Comparison of ENCODE assay signal across 8 mouse cellular contexts in the genomic region with DNA sequence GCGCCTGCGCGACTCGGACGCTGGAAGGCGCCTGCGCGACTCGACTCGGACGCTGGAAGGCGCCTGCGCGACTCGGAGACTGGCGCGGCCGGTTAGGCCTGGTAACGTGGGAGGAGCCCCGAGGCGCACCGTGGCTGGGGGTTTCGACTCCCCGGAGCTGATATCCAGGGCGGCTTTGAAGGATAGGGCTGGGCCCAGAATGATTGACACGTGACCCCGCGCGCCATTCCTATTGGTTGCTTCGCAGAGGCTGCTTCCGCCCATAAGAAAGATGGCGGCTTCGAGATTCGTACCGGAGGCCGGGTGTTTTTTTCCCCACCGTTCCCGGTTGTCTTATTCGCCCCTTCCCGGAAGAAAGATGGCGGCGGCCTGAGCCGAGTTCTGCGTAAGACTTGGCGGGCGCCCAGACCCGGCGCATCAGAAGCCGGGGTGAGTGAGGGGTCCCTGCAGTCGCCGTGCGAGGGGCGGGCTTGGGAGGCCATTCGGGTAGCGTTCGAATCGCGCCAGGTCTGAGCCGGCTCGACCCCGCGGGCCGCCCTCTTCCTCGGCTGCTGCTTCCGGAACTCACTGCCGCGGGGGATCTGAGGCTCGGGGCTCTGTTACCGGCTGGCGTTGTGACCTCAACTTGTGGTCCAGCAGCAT. TPM values are rescaled to one million over a fixed set of nuclear protein-coding genes. Genes with fewer than 3 reads are reported as not detected.
DNase-seq lines count a peak whose midpoint lies in the region; ATAC-seq and TF ChIP-seq lines count a peak whose summit lies in the region.

No protein-coding gene starts in this region.

- peak overlapping the region; percentile 69 for H3K9ac ChIP-seq in intestine, postnatal 0 days (ENCODE audit: low read depth, low read length)
- H3K9ac ChIP-seq in midbrain, embryonic 11.5 days (ENCODE audit: low read length), result peak overlapping the region; percentile 90

- no peaks in the 10 kb centered on the region for H3K27me3 ChIP-seq in intestine, postnatal 0 days (replicated peaks; ENCODE audit: control insufficient read depth, insufficient read depth, low read length)
- H3K27me3 ChIP-seq in midbrain, embryonic 11.5 days (ENCODE audit: control insufficient read depth, insufficient read depth, low read length), result no peaks in the 10 kb centered on the region
- no peaks in the 10 kb centered on the region for H3K27me3 ChIP-seq in spleen, adult 2 months (ENCODE audit: control insufficient read depth, insufficient read depth, low read length)

- no peaks in the 10 kb centered on the region for H3K9me3 ChIP-seq in intestine, postnatal 0 days (ENCODE audit: control insufficient read depth)
- H3K9me3 ChIP-seq in midbrain, embryonic 11.5 days (ENCODE audit: control insufficient read depth, low read length), result no peaks in the 10 kb centered on the region

- peak; percentile 97 for DNase-seq in ovary, postnatal 14 days (ENCODE audit: low spot score)
- DNase-seq in ovary, postnatal 36 days (ENCODE audit: low spot score), result no peak
- peak; percentile 95 for DNase-seq in embryo, embryonic 9.5 days (ENCODE audit: extremely low spot score)
- DNase-seq in left cerebral cortex, postnatal 4 days, result peak; percentile 95
- DNase-seq in midbrain, embryonic 11.5 days (ENCODE audit: low spot score, missing footprints), result peak; percentile 100
- peak; percentile 89 for DNase-seq in spleen, adult 2 months (ENCODE audit: low read depth in 1 of 2, low spot score in 2 of 2)

- TF ChIP-seq CTCF in intestine, postnatal 0 days (IDR thresholded peaks at IDR 0.05; ENCODE audit: low read depth), result no peak
- TF ChIP-seq CTCF in spleen, adult 2 months (IDR thresholded peaks at IDR 0.05; ENCODE audit: extremely low read depth, insufficient read depth, insufficient read length, insufficient replicate concordance), result no peak

- H3K27ac ChIP-seq in intestine, postnatal 0 days (ENCODE audit: low read depth, low read length), result peak overlapping the region; percentile 90
- peak overlapping the region; percentile 83 for H3K27ac ChIP-seq in midbrain, embryonic 11.5 days (ENCODE audit: low read depth, low read length)
- H3K27ac ChIP-seq in spleen, adult 2 months (ENCODE audit: insufficient read depth, low read length), result peak overlapping the region; percentile 98

- TF ChIP-seq POLR2A in spleen, adult 2 months (IDR thresholded peaks at IDR 0.05; ENCODE audit: low read depth, low read length), result 0 out of 2 replicates have a peak, but pooled peaks have one; percentile 33

- peak; percentile 57 for ATAC-seq in granulocyte monocyte progenitor cell, adult 5-6 weeks (replicated peaks; ENCODE audit: poor library complexity, severe bottlenecking)
- ATAC-seq in intestine, postnatal 0 days, result peak; percentile 77
- ATAC-seq in midbrain, embryonic 11.5 days (ENCODE audit: low FRiP score), result peak; percentile 87

- intact Hi-C loops in left cerebral cortex, postnatal 4 days (cut with DNase I), result no loop called here

- peak overlapping the region; percentile 98 for H3K4me2 ChIP-seq in intestine, postnatal 0 days (replicated peaks; ENCODE audit: low read depth)
- peak overlapping the region; percentile 74 for H3K4me2 ChIP-seq in midbrain, embryonic 11.5 days

- peak overlapping the region; percentile 90 for H3K4me3 ChIP-seq in intestine, postnatal 0 days (ENCODE audit: low read depth, low read length)
- H3K4me3 ChIP-seq in midbrain, embryonic 11.5 days (ENCODE audit: low read depth, low read length), result peak overlapping the region; percentile 90
- H3K4me3 ChIP-seq in spleen, adult 2 months (ENCODE audit: extremely low read depth, insufficient read depth, insufficient read length), result peak overlapping the region; percentile 95

- H3K36me3 ChIP-seq in intestine, postnatal 0 days (ENCODE audit: control insufficient read depth, insufficient read depth), result peaks cover 21% of the 10 kb centered on the region
- peaks cover 6% of the 10 kb centered on the region for H3K36me3 ChIP-seq in midbrain, embryonic 11.5 days (ENCODE audit: control insufficient read depth, insufficient read depth, low read length)
- peaks cover 11% of the 10 kb centered on the region for H3K36me3 ChIP-seq in spleen, adult 2 months (ENCODE audit: control insufficient read depth, insufficient read depth, low read length)

- under 1% methylated on average over 70 of the region's 70 CpGs for WGBS in intestine, postnatal 0 days
- under 1% methylated on average over 70 of the region's 70 CpGs for WGBS in midbrain, embryonic 11.5 days
- under 1% methylated on average over 70 of the region's 70 CpGs for WGBS in spleen, adult 2 months

- H3K4me1 ChIP-seq in intestine, postnatal 0 days (replicated peaks; ENCODE audit: control insufficient read depth, insufficient read depth, low read length), result no peaks in the 10 kb centered on the region
- H3K4me1 ChIP-seq in midbrain, embryonic 11.5 days (ENCODE audit: control insufficient read depth, insufficient read depth, low read length), result peaks cover 22% of the 10 kb centered on the region
- peaks cover 15% of the 10 kb centered on the region for H3K4me1 ChIP-seq in spleen, adult 2 months (ENCODE audit: control insufficient read depth, insufficient read depth, insufficient read length)

RNA-seq across cellular contexts. Expression of a gene that starts 0.4 kb away (rescaled TPM):
- 62.0 and 73.4 TPM in 2 replicates for total RNA-seq in granulocyte monocyte progenitor cell, adult 5-6 weeks (2014; fragmentation: Nextera tagmentation)
- 174 and 182 TPM in 2 replicates for total RNA-seq in granulocyte monocyte progenitor cell, adult 5-6 weeks (2017)
- 219 and 222 TPM in 2 replicates for polyA plus RNA-seq in intestine, postnatal 0 days (2015; fragmentation: Nextera tagmentation; extraction: Ambion mirVana)
- 100 to 1,000 TPM; 111 to 112 TPM for total RNA-seq in left cerebral cortex, postnatal 4 days (2021)
- polyA plus RNA-seq in midbrain, embryonic 11.5 days (2014; fragmentation: Nextera tagmentation; extraction: Ambion mirVana), result 130 and 136 TPM in 2 replicates
- polyA plus RNA-seq in spleen, adult 2 months (2012; rRNA removed), result 33.5 and 35.7 TPM in 2 replicates

RNA-seq across cellular contexts. Expression of a gene that starts 0.6 kb away (rescaled TPM):
- 6.4 and 6.6 TPM in 2 replicates for total RNA-seq in granulocyte monocyte progenitor cell, adult 5-6 weeks (2014; fragmentation: Nextera tagmentation)
- 10.3 and 10.7 TPM in 2 replicates for total RNA-seq in granulocyte monocyte progenitor cell, adult 5-6 weeks (2017)
- polyA plus RNA-seq in intestine, postnatal 0 days (2015; fragmentation: Nextera tagmentation; extraction: Ambion mirVana), result 5.8 and 6.0 TPM in 2 replicates
- total RNA-seq in left cerebral cortex, postnatal 4 days (2021), result 10 to 100 TPM; 12.9 to 13.7 TPM
- 17.2 and 18.8 TPM in 2 replicates for polyA plus RNA-seq in midbrain, embryonic 11.5 days (2014; fragmentation: Nextera tagmentation; extraction: Ambion mirVana)
- polyA plus RNA-seq in spleen, adult 2 months (2012; rRNA removed), result 4.9 and 7.6 TPM in 2 replicates

RNA-seq across cellular contexts. Expression of a gene that starts 20.6 kb away (rescaled TPM):
- total RNA-seq in granulocyte monocyte progenitor cell, adult 5-6 weeks (2014; fragmentation: Nextera tagmentation), result 2.2 TPM in 1 of 2 replicates, not detected in the other
- total RNA-seq in granulocyte monocyte progenitor cell, adult 5-6 weeks (2017), result 1.1 TPM in 1 of 2 replicates, not detected in the other
- polyA plus RNA-seq in intestine, postnatal 0 days (2015; fragmentation: Nextera tagmentation; extraction: Ambion mirVana), result 0.14 and 0.35 TPM in 2 replicates
- 1 to 10 TPM; 1.3 to 1.5 TPM for total RNA-seq in left cerebral cortex, postnatal 4 days (2021)
- polyA plus RNA-seq in midbrain, embryonic 11.5 days (2014; fragmentation: Nextera tagmentation; extraction: Ambion mirVana), result 0.41 and 1.1 TPM in 2 replicates
- polyA plus RNA-seq in spleen, adult 2 months (2012; rRNA removed), result 20.7 and 34.3 TPM in 2 replicates

RNA-seq across cellular contexts. Expression of a gene that starts 30.9 kb away (rescaled TPM):
- total RNA-seq in granulocyte monocyte progenitor cell, adult 5-6 weeks (2014; fragmentation: Nextera tagmentation), result 15.4 and 32.2 TPM in 2 replicates
- 10.6 and 11.0 TPM in 2 replicates for total RNA-seq in granulocyte monocyte progenitor cell, adult 5-6 weeks (2017)
- 129 and 138 TPM in 2 replicates for polyA plus RNA-seq in intestine, postnatal 0 days (2015; fragmentation: Nextera tagmentation; extraction: Ambion mirVana)
- 10 to 100 TPM; 12.0 to 14.8 TPM for total RNA-seq in left cerebral cortex, postnatal 4 days (2021)
- 19.8 and 20.4 TPM in 2 replicates for polyA plus RNA-seq in midbrain, embryonic 11.5 days (2014; fragmentation: Nextera tagmentation; extraction: Ambion mirVana)
- 21.6 and 50.1 TPM in 2 replicates for polyA plus RNA-seq in spleen, adult 2 months (2012; rRNA removed)

RNA-seq across cellular contexts. Expression of a gene that starts 32.9 kb away (rescaled TPM):
- total RNA-seq in granulocyte monocyte progenitor cell, adult 5-6 weeks (2014; fragmentation: Nextera tagmentation), result 0.99 and 4.6 TPM in 2 replicates
- total RNA-seq in granulocyte monocyte progenitor cell, adult 5-6 weeks (2017), result 1.9 and 4.6 TPM in 2 replicates
- polyA plus RNA-seq in intestine, postnatal 0 days (2015; fragmentation: Nextera tagmentation; extraction: Ambion mirVana), result 0.55 and 0.56 TPM in 2 replicates
- total RNA-seq in left cerebral cortex, postnatal 4 days (2021), result not detected
- polyA plus RNA-seq in midbrain, embryonic 11.5 days (2014; fragmentation: Nextera tagmentation; extraction: Ambion mirVana), result 0.58 and 0.87 TPM in 2 replicates
- polyA plus RNA-seq in spleen, adult 2 months (2012; rRNA removed), result 29.9 and 38.2 TPM in 2 replicates

Comparison
In these comparisons a context has a peak if more than half of its experiments do, and no peak if none do; other contexts are left out.
1. RNA of a gene that starts 20.6 kb away (polyA plus RNA-seq): 20.7 to 34.3 TPM in spleen, adult 2 months; 0.41 to 1.1 TPM in midbrain, embryonic 11.5 days and 0.14 to 0.35 TPM in intestine, postnatal 0 days; every median in the first group is over 10 times any median in the second.
2. Peak in every context shown above with its lines, with median percentiles within 50 percentile points of each other: ATAC-seq, H3K27ac ChIP-seq and H3K4me3 ChIP-seq.